Mouse (Mus musculus) G1E-ER4 (cell line): ENCODE results near the gene Ech1. TPM values are rescaled to one million over a fixed set of nuclear protein-coding genes. Genes with fewer than 3 reads are reported as not detected.

Experiments used
- GATA1 ChIP-seq: IDR thresholded peaks from one replicate; pipeline ENCODE4 v1.8.0; 2012; ENCODE audit warnings: low read length, inconsistent platforms
- polyA plus RNA-seq: library from polyadenylated mRNA; stranded (reverse); fragments of >175 nt; gene quantifications from 2 replicates; pipeline ENCODE4 v1.2.3, GENCODE M21; 2012

The Ech1 gene
- polyA plus RNA-seq = 13.8 and 59.9 TPM in 2 replicates

- no peak for TF ChIP-seq GATA1
Observed at GRCm38 (mm10) chr7:28824941-28825685, at the start of gene Ech1. Gene Ech1, plus strand, starts transcription at chr7:28825217.

DNA sequence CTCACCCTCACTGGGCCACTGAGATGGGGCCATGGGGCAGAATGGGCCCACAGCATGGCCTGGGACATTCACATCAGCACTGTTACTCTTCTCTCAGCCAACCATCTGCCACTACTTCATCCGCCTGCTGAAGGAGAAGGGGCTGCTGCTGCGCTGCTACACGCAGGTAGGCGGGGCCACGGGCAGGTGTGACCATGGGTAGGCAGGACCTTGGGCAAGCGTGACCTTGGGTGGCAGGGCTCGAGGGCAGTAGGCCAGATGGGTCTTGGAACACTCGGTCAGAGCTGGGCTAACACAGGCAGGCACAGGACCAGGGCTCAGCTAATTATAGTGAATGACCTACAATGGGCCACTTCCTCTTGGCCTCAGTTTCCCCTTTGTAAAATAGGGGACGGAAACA, 46.2 kb upstream of the Ech1 start:
- TF ChIP-seq GATA1 = no peak

- no peak for TF ChIP-seq GATA1
Observed at GRCm38 (mm10) chr7:28780067-28780658, 44.9 kb upstream of the Ech1 start.

DNA sequence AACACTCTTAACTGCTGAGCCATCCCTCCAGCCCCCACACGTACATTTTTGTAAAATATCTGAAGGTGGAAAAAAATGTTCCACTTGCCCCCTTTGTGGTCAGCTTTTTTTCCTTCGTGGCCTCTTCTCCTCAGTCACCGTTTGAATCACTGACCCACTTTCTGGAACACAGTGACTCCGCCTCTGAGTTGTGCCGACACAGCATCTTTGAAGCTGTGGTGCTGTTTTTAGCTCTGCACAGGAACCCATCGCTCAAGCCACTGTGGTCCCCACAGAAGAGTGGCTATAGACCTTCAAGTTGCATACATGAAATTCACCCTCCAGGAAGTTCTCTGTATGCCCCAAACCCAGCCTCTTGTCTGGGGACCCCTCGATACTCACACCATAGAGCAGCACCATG, 44.2 kb upstream of the Ech1 start:
- no peak for TF ChIP-seq GATA1

- no peak for TF ChIP-seq GATA1
Observed at GRCm38 (mm10) chr7:28781261-28781663, 43.8 kb upstream of the Ech1 start.

- no peak for TF ChIP-seq GATA1
Observed at GRCm38 (mm10) chr7:28785161-28785560, 39.9 kb upstream of the Ech1 start.

DNA sequence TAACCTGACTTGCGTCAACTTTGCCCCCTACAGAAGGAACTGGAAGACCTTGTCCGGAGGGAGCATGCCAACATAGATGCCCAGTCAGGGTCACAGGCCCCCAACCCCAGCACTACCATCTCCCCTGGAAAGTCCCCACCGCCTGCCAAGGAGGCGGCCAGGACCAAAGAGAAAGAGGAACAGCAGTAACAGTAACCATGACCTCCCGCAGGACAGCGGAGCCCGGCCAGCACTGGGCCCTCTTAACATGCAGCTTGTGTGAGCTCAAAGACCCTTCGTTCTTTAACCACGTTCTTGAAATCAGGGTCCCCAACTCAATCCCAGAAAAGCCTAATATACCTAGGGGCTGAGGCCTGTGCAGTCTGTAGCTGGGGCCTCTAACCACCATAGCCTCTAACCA, 37.1 kb upstream of the Ech1 start:
- no peak for TF ChIP-seq GATA1

DNA sequence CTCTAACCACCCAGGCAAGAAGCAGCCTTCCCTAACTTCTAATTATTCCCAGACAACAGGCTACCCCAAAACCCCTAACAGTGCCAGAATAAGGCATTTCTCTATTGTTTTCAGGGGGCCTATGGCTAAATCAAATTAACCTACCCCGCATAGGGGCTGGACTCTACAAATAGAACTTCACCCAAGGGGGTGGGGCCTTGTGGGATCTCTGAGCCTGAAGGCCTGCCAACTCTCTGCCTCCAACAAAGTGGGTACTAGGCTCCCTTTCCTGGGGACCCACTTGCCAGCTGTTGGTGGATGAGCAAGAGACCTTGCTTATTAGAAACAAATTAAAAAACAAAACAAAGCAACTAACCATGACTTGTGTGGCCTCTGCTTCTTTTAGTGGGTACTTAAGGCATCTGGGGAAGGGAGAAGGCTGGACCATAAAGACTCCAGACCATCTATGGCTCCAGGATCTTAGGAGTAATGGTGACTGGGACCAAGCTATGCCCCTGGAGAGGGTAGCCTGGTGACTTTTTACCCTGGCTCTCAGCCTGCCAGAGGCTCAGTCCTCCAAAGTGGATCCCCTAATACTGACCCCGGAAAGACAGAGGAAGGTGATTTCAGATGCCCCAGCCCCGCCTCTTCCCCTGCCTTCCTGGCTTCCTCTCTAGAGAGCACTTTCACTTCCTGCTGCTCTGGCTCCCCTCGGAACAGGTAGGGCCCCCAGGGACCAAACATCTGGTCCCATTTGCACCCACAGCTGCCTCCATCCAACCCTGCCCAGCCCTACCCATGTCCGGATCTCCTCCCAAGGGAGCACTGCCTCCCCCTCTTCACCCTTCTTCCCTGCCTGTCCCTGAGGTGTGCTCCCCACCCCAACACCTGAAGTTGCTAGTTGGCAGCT, 36.5 kb upstream of the Ech1 start, which contains the start of gene Rinl:
Gene Rinl, plus strand, starts transcription at position 663 of the 889 bp plus-strand sequence.
- no peak for TF ChIP-seq GATA1

- TF ChIP-seq GATA1 = no peak
Observed at GRCm38 (mm10) chr7:28789235-28789634, 35.8 kb upstream of the Ech1 start.

DNA sequence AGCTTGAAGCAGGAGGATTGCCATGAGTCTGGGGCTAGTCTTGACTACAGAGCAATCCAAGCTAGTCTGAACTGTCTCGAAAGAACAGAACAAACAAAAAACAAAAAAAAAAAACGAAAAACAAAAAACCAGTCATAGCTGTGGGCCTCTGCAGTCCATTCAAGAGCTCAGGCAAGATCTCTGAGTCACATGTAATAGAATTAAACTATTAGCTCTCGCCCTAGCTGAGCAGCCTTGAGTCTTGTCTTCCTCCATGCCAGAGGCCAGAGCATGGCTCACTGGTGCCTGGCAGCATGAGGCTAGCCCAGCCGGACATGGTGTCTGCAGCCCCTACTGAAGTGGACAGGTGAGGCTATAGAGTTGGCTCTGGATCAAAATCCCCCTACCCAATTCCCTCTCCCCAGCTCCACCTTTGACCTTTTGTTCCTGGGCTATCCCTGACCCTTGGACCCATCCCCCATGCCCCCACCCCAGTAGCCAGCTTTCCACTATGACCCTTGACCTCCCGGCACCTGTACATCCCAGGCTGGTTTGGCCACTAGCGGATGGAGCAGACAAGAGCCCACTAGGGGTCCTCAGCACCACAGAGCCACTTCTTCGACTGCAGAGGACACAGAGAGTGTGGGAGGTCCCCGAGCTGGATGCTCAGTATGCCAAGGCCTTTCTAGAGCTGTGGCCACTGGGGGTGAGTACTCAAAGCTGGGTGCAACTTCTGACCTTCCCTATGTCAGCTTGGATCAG, 34.8 kb upstream of the Ech1 start:
- TF ChIP-seq GATA1 = no peak

- TF ChIP-seq GATA1 = no peak
Observed at GRCm38 (mm10) chr7:28791706-28792105, 33.3 kb upstream of the Ech1 start.

GRCm38 (mm10) chr7:28792391-28793185, 32.4 kb upstream of the Ech1 start:
- no peak for TF ChIP-seq GATA1

- TF ChIP-seq GATA1 = no peak
Observed at GRCm38 (mm10) chr7:28793834-28794233, 31.2 kb upstream of the Ech1 start.

GRCm38 (mm10) chr7:28794496-28794895, 30.5 kb upstream of the Ech1 start:
- TF ChIP-seq GATA1 = no peak

DNA sequence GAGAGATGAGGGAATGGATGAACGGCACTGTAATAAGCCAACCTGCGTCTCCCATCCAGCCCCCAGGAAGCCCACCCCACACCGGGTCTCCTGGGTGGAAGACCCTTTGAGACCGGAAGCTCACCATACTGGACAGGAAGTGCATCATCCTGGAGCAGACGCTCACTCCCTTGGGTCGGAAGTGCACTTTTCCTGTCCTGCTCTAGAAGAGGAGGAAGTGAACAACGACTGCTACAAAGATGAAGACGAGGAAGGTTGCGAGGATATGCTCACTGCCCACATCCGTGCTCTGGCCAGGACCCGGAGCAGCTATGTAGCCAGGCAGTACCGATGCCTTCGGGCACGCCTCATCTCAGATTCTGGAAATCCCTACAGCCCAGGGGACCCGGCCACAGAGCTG, 29.2 kb upstream of the Ech1 start:
- no peak for TF ChIP-seq GATA1
